Mouse (Mus musculus) layer of hippocampus, adult 8-10 months (tissue): Measurements from ENCODE around the gene Aaed1. TPM values are rescaled to one million over a fixed set of nuclear protein-coding genes. Genes with fewer than 3 reads are reported as not detected.
"Not testable (repeated sequence)": the region's sequence is repeated elsewhere in the genome, so short reads cannot be mapped to it uniquely, and the experiment has no call there.

Experiments
- DNase-seq, 2 experiments: peaks; one replicate each; pipeline ENCODE4 v3.0.0; 2022; ENCODE audit warnings: low spot score in 2 of 2
- total RNA-seq, 4 experiments: library from RNA; stranded (reverse); gene quantifications; 2 replicates each; pipeline ENCODE4 v1.2.4; 2022

Gene Aaed1
- total RNA-seq, 4 experiments from 2014 or later = 17.0 to 25.9 (median 18.8) TPM

GRCm38 (mm10) chr13:64309036-64309435 lies 3.5 kb downstream of the Aaed1 start:
- DNase-seq = no peak

- DNase-seq = peak in 1 of 2 experiments; percentile 46
These were observed 5.0 kb downstream of the Aaed1 start for GRCm38 (mm10) chr13:64307508-64307907.

- DNase-seq = peak in 1 of 2 experiments; percentile 19
These were observed 6.4 kb downstream of the Aaed1 start for GRCm38 (mm10) chr13:64306078-64306477.

- no peak for DNase-seq
These were observed 13.4 kb downstream of the Aaed1 start for GRCm38 (mm10) chr13:64299069-64299468.

- no peak for DNase-seq
These were observed 25.7 kb downstream of the Aaed1 start for GRCm38 (mm10) chr13:64286791-64287190.

- no peak for DNase-seq
These were observed 26.2 kb downstream of the Aaed1 start for GRCm38 (mm10) chr13:64286321-64286720.

GRCm38 (mm10) chr13:64284676-64285075 lies 27.8 kb downstream of the Aaed1 start:
- DNase-seq = no peak

- DNase-seq = no peak
These were observed 31.6 kb downstream of the Aaed1 start for GRCm38 (mm10) chr13:64280940-64281339.

- DNase-seq = no peak
These were observed 36.8 kb downstream of the Aaed1 start for GRCm38 (mm10) chr13:64275754-64276127.

GRCm38 (mm10) chr13:64274879-64275753 lies 37.4 kb downstream of the Aaed1 start, which contains the start of gene Cdc14b:
Gene Cdc14b (minus strand): TSS chr13:64275290.
- DNase-seq = peak; percentile 57 to 62

GRCm38 (mm10) chr13:64273891-64274844 lies 38.3 kb downstream of the Aaed1 start:
- DNase-seq = peak in 1 of 2 experiments; percentile 16

GRCm38 (mm10) chr13:64273352-64273751 lies 39.2 kb downstream of the Aaed1 start:
- no peak for DNase-seq

- no peak for DNase-seq
These were observed 44.1 kb downstream of the Aaed1 start for GRCm38 (mm10) chr13:64268384-64268783.

GRCm38 (mm10) chr13:64267151-64267550 lies 45.4 kb downstream of the Aaed1 start:
- no peak for DNase-seq

- DNase-seq = no peak
These were observed 47.9 kb downstream of the Aaed1 start for GRCm38 (mm10) chr13:64264586-64264985.

- DNase-seq = peak in 1 of 2 experiments; percentile 46
These were observed 52.6 kb downstream of the Aaed1 start for GRCm38 (mm10) chr13:64259903-64260302.

- no peak for DNase-seq
These were observed 54.0 kb downstream of the Aaed1 start for GRCm38 (mm10) chr13:64258516-64258821.

GRCm38 (mm10) chr13:64257814-64258515 lies 54.5 kb downstream of the Aaed1 start:
- DNase-seq = no peak

GRCm38 (mm10) chr13:64257010-64257813 lies 55.3 kb downstream of the Aaed1 start:
- no peak for DNase-seq

- DNase-seq = not testable (repeated sequence)
These were observed 58.3 kb downstream of the Aaed1 start for GRCm38 (mm10) chr13:64254185-64254584.

GRCm38 (mm10) chr13:64253697-64254096 lies 58.8 kb downstream of the Aaed1 start:
- DNase-seq = no peak
